Mouse (Mus musculus): ENCODE data around the gene Cnih3. TPM values are rescaled to one million over a fixed set of nuclear protein-coding genes. Genes with fewer than 3 reads are reported as not detected.

The Cnih3 gene
- not detected for total RNA-seq (2023)

GRCm38 (mm10) chr1:181352367-181353199 is at the start of gene Cnih3:
TSS of gene Cnih3 (plus strand) at chr1:181352628.

Other genes with a start within 250 kb of the Cnih3 start
- gene Nvl, start 208.4 kb upstream of the Cnih3 start, total RNA-seq (2023) = 29.0 TPM
- gene Cnih4, start 207.9 kb upstream of the Cnih3 start, total RNA-seq (2023) = 14.5 TPM
- gene Wdr26, start 140.6 kb upstream of the Cnih3 start, total RNA-seq (2023) = 221 TPM
- not detected for gene Ccdc121, start 158.8 kb downstream of the Cnih3 start, total RNA-seq (2023)
- not detected for gene Dnah14, start 223.9 kb downstream of the Cnih3 start, total RNA-seq (2023)

All from CD8-positive naive resting alpha-beta T cell, adult 57 days (primary cell).